Mouse (Mus musculus) neural tube, embryonic 11.5 days (tissue): ENCODE results near the gene Slco1a5. TPM values are rescaled to one million over a fixed set of nuclear protein-coding genes. Genes with fewer than 3 reads are reported as not detected.
"Not testable (repeated sequence)": the region's sequence is repeated elsewhere in the genome, so short reads cannot be mapped to it uniquely, and the experiment has no call there.

Experiments
- ATAC-seq: fragments of 200-750 bp; cut with Nextera tagmentation; 2 replicates; pipeline ENCODE4 v1.8.0; 2017; ENCODE audit warnings: moderate number of reproducible peaks, mild to moderate bottlenecking, moderate TSS enrichment, moderate library complexity; ENCODE audit not compliant: insufficient read depth, low FRiP score, low TSS enrichment
- DNase-seq: peaks from one replicate; pipeline ENCODE4 v3.0.0-alpha.2; 2015; ENCODE audit warnings: low spot score
- H3K27ac ChIP-seq: fragments of 300-500 bp; sonication (generic); 2 replicates; pipeline ENCODE4 v1.5.1; 2014; ENCODE audit warnings: low read depth, mild to moderate bottlenecking, low read length
- H3K27me3 ChIP-seq: fragments of 300-500 bp; sonication (generic); 2 replicates; pipeline ENCODE4 v1.6.1; 2014; ENCODE audit warnings: mild to moderate bottlenecking, low read length, mixed read lengths; ENCODE audit not compliant: control insufficient read depth, insufficient read depth
- H3K36me3 ChIP-seq: fragments of 300-500 bp; sonication (generic); 2 replicates; pipeline ENCODE4 v1.6.1; 2014; ENCODE audit warnings: mild to moderate bottlenecking, low read length, moderate library complexity, mixed read lengths; ENCODE audit not compliant: control insufficient read depth, insufficient read depth
- H3K4me1 ChIP-seq: fragments of 300-500 bp; sonication (generic); 2 replicates; pipeline ENCODE4 v1.6.1; 2014; ENCODE audit warnings: low read length, mixed read lengths; ENCODE audit not compliant: control insufficient read depth, insufficient read depth
- H3K4me2 ChIP-seq: fragments of 300-500 bp; sonication (generic); 2 replicates; pipeline ENCODE4 v1.6.1; 2014; ENCODE audit warnings: low read depth, mild to moderate bottlenecking, moderate library complexity
- H3K4me3 ChIP-seq: fragments of 300-500 bp; sonication (generic); 2 replicates; pipeline ENCODE4 v1.5.1; 2014; ENCODE audit warnings: low read depth, low read length
- H3K9ac ChIP-seq: fragments of 300-500 bp; sonication (generic); 2 replicates; pipeline ENCODE4 v1.6.1; 2014; ENCODE audit warnings: mild to moderate bottlenecking, low read length
- H3K9me3 ChIP-seq: fragments of 300-500 bp; sonication (generic); 2 replicates; pipeline ENCODE4 v1.6.1; 2016; ENCODE audit warnings: low read length; ENCODE audit not compliant: control insufficient read depth
- WGBS: fragments of 180-500 bp; shearing (Covaris S2); extraction: QIAGEN DNeasy Blood & Tissue Kit; methylation state at CpG from one replicate; pipeline ENCODE4 v1.1.7; 2014; 5-methylcytosine and 5-hydroxymethylcytosine counted together
- polyA plus RNA-seq: library from polyadenylated mRNA; unstranded; fragments of >200 nt; fragmentation: Nextera tagmentation; extraction: Ambion mirVana; gene quantifications from 2 replicates; pipeline ENCODE4 v1.2.1, GENCODE M21; 2014

Gene Slco1a5
- polyA plus RNA-seq, 1 experiment from 2014 or later, result 0.12 TPM

- H3K4me3 ChIP-seq, result no peak overlapping the region
- DNase-seq (no peak), ATAC-seq (no peak)
- no peak overlapping the region for H3K4me2 ChIP-seq
- no peak overlapping the region for H3K27ac ChIP-seq
- H3K36me3 ChIP-seq, result no peaks in the 10 kb centered on the region
- H3K9ac ChIP-seq, result no peak overlapping the region
- no peaks in the 10 kb centered on the region for H3K9me3 ChIP-seq
- no peaks in the 10 kb centered on the region for H3K27me3 ChIP-seq
- H3K4me1 ChIP-seq, result no peaks in the 10 kb centered on the region
Observed at GRCm38 (mm10) chr6:142317106-142317505, 5.7 kb downstream of the Slco1a5 start.

- no peak overlapping the region for H3K27ac ChIP-seq
- ATAC-seq, result no peak
- no peaks in the 10 kb centered on the region for H3K27me3 ChIP-seq
- H3K36me3 ChIP-seq, result no peaks in the 10 kb centered on the region
- H3K4me1 ChIP-seq, result no peaks in the 10 kb centered on the region
- H3K9me3 ChIP-seq, result peaks cover 3% of the 10 kb centered on the region; the same call in 1 of the 2 replicates
- H3K4me2 ChIP-seq, result no peak overlapping the region
- WGBS, result 89% methylated on average over 5 of the region's 5 CpGs
- no peak overlapping the region for H3K9ac ChIP-seq
- no peak for DNase-seq
- H3K4me3 ChIP-seq, result no peak overlapping the region
Observed at GRCm38 (mm10) chr6:142314285-142314684, 8.5 kb downstream of the Slco1a5 start.

GRCm38 (mm10) chr6:142305076-142305475 lies 17.7 kb downstream of the Slco1a5 start:
- peaks cover 3% of the 10 kb centered on the region; the same call in 1 of the 2 replicates for H3K9me3 ChIP-seq
- H3K4me3 ChIP-seq, result no peak overlapping the region
- no peak overlapping the region for H3K9ac ChIP-seq
- H3K4me1 ChIP-seq, result no peaks in the 10 kb centered on the region
- no peak for DNase-seq
- H3K27ac ChIP-seq, result no peak overlapping the region
- no peaks in the 10 kb centered on the region for H3K36me3 ChIP-seq
- H3K4me2 ChIP-seq, result no peak overlapping the region
- H3K27me3 ChIP-seq, result no peaks in the 10 kb centered on the region
- ATAC-seq, result peak; percentile 55; the same call in 1 of the 2 replicates

GRCm38 (mm10) chr6:142298098-142298497 lies 24.7 kb downstream of the Slco1a5 start, which contains the start of gene Iapp:
Gene Iapp, plus strand, starts transcription at chr6:142298423.
- no peaks in the 10 kb centered on the region for H3K4me1 ChIP-seq
- H3K27ac ChIP-seq, result no peak within 1 kb of the TSS
- no peak within 1 kb of the TSS for H3K4me2 ChIP-seq
- H3K27me3 ChIP-seq, result no peaks in the 10 kb centered on the region
- DNase-seq, result no peak
- ATAC-seq, result no peak
- H3K9me3 ChIP-seq, result no peaks in the 10 kb centered on the region
- H3K4me3 ChIP-seq, result no peak within 1 kb of the TSS
- no peak within 1 kb of the TSS for H3K9ac ChIP-seq
- H3K36me3 ChIP-seq, result no peaks in the 10 kb centered on the region
- WGBS, result 49% methylated on average over 4 of the region's 4 CpGs

- H3K36me3 ChIP-seq, result no peaks in the 10 kb centered on the region
- H3K9me3 ChIP-seq, result no peaks in the 10 kb centered on the region
- WGBS, result 82% methylated on average over 12 of the region's 12 CpGs
- no peaks in the 10 kb centered on the region for H3K27me3 ChIP-seq
- H3K4me1 ChIP-seq, result no peaks in the 10 kb centered on the region
- DNase-seq, result no peak
- ATAC-seq, result no peak
- H3K4me2 ChIP-seq, result no peak overlapping the region
- H3K4me3 ChIP-seq, result no peak overlapping the region
- no peak overlapping the region for H3K9ac ChIP-seq
- H3K27ac ChIP-seq, result no peak overlapping the region
Observed at GRCm38 (mm10) chr6:142289413-142290118, 33.2 kb downstream of the Slco1a5 start.

- no peak overlapping the region for H3K27ac ChIP-seq
- WGBS, result 12% methylated on average over 4 of the region's 4 CpGs
- no peak overlapping the region for H3K4me3 ChIP-seq
- no peaks in the 10 kb centered on the region for H3K4me1 ChIP-seq
- no peak overlapping the region for H3K9ac ChIP-seq
- ATAC-seq, result no peak
- H3K36me3 ChIP-seq, result no peaks in the 10 kb centered on the region
- no peaks in the 10 kb centered on the region for H3K9me3 ChIP-seq
- no peak overlapping the region for H3K4me2 ChIP-seq
- H3K27me3 ChIP-seq, result no peaks in the 10 kb centered on the region
- DNase-seq, result no peak
Observed at GRCm38 (mm10) chr6:142275721-142276442, 46.9 kb downstream of the Slco1a5 start.

- not testable (repeated sequence) for H3K36me3 ChIP-seq, ATAC-seq
Observed at GRCm38 (mm10) chr6:142250738-142251307, 72.0 kb downstream of the Slco1a5 start.

GRCm38 (mm10) chr6:142245065-142245464 lies 77.7 kb downstream of the Slco1a5 start:
- Histone ChIP-seq H3K4me3 (no peak overlapping the region), H3K27ac (no peak overlapping the region), H3K9me3 (no peaks in the 10 kb centered on the region), H3K4me1 (no peaks in the 10 kb centered on the region), H3K9ac (no peak overlapping the region), H3K27me3 (no peaks in the 10 kb centered on the region), H3K36me3 (no peaks in the 10 kb centered on the region), H3K4me2 (no peak overlapping the region)
- DNase-seq, result no peak
- WGBS, result 92% methylated on average over 5 of the region's 5 CpGs
- ATAC-seq, result no peak

More at GRCm38 (mm10) chr6:142250738-142251307, 72.0 kb downstream of the Slco1a5 start:
- H3K4me3 ChIP-seq, H3K27ac ChIP-seq, H3K9me3 ChIP-seq, H3K9ac ChIP-seq, H3K4me2 ChIP-seq, H3K27me3 ChIP-seq, H3K4me1 ChIP-seq, DNase-seq: not testable (repeated sequence)
- 70% methylated on average over 1 of the region's 1 CpGs for WGBS
